Mouse (Mus musculus) layer of hippocampus, postnatal 36 days (tissue): ENCODE data around the gene Greb1. TPM values are rescaled to one million over a fixed set of nuclear protein-coding genes. Genes with fewer than 3 reads are reported as not detected.

Experiments used
- DNase-seq, 2 experiments: peaks; one replicate each; pipeline ENCODE4 v3.0.0; 2022
- total RNA-seq, 2 experiments: library from RNA; stranded (reverse); gene quantifications; 2 replicates each; pipeline ENCODE4 v1.2.3; 2021

Greb1 gene
- under 1 TPM; 0.61 to 0.72 TPM for total RNA-seq

DNA sequence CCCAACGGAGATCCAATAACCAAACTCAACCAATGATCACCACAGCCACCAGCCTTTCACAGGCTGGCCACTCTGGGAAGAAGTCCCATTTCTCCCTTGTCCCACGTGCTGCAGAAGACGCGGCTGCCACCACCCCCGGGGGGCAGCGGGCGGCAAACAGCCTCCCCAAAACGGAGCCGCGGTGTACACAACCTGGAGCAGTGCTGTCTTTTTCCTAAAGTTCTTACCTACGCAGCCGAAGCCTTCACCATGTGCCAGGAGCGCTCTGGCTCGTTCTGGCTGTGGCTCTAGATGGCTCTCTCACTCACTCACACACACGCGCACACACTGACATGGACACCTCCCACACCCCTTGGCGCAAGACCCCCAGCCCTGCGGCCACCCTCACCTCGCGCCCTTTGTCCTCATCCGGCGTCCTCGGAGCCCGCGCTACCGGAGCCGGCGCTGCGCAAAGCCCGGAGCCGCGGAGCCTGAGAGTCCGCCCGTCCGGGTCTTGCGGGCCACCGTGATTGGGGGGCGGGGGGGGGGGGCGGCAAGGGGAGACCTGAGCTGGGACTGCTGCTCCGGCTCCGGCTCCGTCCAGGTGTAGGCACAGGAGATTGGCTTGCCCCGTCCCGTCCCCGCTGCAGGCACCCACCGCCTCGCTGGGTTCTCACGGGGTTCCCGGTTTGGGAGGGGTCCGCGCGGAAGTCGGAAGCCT is at the start of gene Greb1:
TSS of gene Greb1 (minus strand) at position 628 of the 700 bp plus-strand sequence.
- no peak for DNase-seq

DNA sequence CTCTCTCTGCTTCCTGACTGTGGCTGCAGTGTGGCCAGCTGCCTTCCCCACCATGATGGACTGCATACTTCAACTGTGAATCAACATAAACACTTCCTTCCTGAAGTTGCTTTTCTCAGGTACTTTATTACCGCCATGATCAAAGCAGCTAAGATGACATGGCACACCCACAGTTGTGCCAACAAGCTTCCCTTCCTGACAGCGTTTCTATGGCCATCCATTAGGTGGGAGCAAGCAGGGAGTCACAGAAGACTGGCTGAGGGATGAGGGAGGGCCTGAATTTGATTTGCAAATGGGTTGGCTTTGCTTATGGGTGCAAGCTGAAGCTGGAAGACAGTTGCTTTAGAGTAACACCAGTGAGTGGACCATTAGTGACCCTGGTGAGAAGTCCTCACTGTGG is 49.1 kb upstream of the Greb1 start:
- no peak for DNase-seq

DNA sequence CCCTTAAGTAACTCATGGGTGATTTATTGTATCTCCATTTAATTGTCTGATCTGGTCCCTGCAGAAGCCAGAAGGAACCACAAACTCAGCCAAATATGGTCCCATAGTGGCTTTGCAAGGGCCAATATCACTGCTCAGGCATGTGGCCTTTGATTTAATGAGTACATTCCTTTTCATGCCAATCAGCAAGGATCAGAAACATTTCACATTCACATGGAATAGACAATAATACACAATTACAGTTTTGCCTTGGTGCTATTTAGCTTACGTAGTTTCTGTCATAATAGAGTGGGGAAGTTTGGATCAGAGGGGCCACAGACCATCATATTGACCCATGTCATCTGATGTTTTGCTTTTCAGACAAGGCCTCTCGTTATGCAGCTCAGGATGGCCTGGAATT is 47.8 kb upstream of the Greb1 start:
- no peak for DNase-seq

- no peak for DNase-seq
Measured at GRCm38 (mm10) chr12:16847204-16847792, 46.6 kb upstream of the Greb1 start.

- DNase-seq: no peak
Measured at GRCm38 (mm10) chr12:16844623-16845592, 44.2 kb upstream of the Greb1 start.

DNA sequence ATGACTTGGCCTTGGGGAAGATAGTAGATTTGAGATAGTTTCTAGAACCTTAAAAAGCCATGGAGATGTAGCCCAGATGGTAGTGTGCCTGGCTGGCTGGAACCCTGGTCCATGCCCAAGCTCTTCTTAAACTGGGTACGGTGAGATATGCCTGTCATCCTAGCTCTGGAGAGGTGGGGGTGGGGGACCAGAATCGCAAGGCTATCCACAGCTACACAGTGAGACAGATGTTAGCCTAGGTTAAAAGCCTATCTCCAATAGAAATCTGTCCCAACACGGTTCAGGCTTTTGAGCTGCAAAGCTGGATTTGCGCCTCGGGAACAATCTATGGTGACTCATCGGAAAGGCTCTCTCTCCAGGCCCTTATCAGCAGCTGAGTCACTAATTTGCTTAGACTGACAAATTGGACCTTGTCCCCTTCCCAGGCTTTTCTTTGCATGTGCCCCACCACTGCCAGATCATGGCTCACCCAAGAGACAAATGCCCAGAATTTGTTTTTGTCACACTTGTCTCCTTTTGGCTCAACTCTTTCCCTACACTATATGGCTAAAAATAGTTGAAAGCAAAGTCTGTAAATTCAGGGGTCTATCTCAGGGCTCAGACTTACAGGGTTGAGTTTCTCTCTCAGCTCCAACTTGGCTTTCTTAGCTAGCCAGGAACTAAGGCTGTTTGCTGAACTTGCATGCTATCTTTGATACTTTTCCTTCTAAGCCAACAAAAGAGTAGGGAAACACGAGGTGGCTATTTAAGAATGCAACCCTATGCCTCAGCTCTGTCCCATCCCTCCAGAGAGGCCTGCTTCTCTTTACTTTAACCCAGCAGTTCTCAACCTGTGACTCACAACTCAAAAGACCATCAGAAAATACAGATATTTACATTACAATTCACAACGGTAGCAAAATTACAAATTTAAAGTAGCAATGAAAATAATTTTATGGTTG is 40.4 kb upstream of the Greb1 start:
- DNase-seq: no peak

GRCm38 (mm10) chr12:16837766-16838165 is 37.1 kb upstream of the Greb1 start:
- no peak for DNase-seq

- DNase-seq: peak; percentile 59 to 65
Measured at GRCm38 (mm10) chr12:16836188-16836587, 35.5 kb upstream of the Greb1 start.

- DNase-seq: no peak
Measured at GRCm38 (mm10) chr12:16834701-16835100, 34.0 kb upstream of the Greb1 start.

DNA sequence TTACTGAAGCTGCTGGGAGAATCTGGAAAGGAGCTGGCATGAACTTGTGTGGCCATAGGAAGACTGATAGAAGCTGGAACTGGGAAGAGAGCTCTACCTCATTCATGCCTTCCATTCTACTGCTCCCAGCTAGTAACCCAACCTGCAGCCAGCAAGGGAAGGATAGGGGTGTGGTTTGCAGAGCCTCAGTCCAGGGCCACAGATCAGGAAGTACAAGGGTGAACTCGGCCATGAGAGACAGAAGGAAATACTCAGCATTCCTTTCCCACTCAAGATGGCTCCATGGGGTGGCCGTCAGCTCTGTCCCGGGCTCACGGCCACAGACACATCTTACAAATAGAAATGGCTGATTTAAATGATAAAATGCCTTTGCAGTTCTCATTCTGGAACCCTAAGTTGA is 30.4 kb upstream of the Greb1 start:
- DNase-seq: no peak

DNA sequence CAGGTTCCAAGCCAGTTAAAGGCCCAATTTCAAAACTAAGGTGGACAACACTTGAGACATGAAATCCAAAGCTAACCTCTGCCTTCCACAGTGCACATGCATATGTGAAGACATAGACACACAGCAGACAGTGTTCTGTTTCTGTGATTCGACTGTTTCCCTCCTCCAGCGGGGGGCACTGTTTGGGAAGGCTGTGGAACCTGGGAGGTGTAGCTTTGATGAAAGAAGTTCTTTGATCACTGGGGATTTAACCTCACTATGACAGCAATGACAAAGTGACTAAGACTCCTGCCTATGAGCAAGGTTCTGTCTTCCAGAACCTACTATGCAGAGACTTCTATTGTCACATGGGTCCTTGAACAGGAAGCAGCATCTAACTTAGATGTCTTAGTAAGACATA is 29.1 kb upstream of the Greb1 start:
- no peak for DNase-seq

DNA sequence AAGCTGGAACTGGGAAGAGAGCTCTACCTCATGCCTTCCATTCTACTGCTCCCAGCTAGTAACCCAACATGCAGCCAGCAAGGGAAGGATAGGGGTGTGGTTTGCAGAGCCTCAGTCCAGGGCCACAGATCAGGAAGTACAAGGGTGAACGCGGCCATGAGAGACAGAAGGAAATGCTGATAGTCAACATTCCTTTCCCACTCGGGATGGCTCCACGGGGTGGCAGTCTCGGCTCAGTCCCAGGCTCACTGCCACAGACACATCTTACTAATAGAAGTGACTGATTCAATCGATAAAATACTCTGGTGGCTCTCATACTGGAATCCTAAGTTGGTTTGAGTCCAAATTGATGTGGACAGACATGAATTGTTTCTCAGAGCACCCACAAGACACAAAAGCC is 27.8 kb upstream of the Greb1 start:
- peak in 1 of 2 experiments; percentile 61 for DNase-seq

GRCm38 (mm10) chr12:16823701-16824100 is 23.0 kb upstream of the Greb1 start:
- DNase-seq: no peak

- no peak for DNase-seq
Measured at GRCm38 (mm10) chr12:16822181-16822734, 21.6 kb upstream of the Greb1 start.

DNA sequence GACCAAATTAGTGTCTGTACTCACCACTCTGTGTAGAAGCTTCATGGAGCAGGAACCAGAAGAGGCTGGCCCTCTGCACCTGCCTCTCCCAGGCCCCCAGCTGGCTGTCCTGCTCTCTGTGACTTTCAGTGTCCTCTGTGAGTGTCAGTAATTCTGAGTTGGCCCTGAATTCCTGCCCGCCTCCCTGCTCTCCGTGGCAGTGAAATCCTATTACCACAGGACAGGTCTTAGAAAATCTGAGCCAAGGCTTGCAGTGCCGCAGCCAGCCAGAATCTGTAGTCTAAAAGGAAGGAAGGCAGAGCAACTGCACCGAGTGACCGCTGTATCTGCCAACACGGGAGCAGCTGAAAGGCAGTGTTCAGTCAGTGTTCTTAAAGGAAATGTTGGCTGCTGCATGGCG is 20.1 kb upstream of the Greb1 start:
- DNase-seq: no peak

DNA sequence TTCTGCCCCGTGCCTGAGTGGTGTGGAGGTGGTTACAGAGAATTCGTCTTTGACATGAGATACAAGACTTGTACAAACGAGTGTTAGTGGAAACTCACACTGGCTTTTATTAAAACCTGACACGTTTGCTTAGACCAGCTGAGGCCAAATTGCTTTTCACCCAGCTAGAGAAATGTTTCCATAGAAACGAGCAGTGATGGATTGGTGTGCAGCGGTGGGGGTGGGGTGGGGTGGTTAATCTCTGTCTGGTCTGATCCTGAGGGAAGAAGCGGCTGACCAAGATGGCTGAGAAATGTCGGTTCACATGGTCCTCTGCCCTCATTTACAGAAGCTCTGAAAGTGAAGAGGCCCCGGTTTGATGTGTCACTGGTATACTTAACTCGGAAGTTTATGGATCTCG is 17.8 kb upstream of the Greb1 start:
- DNase-seq: no peak

- DNase-seq: no peak
Measured at GRCm38 (mm10) chr12:16817147-16817546, 16.5 kb upstream of the Greb1 start.

- DNase-seq: no peak
Measured at GRCm38 (mm10) chr12:16811477-16811876, 10.8 kb upstream of the Greb1 start.

GRCm38 (mm10) chr12:16810525-16811431 is 10.1 kb upstream of the Greb1 start, which contains the start of gene E2f6:
Gene E2f6 (plus strand): TSS chr12:16810963.
- DNase-seq: peak; percentile 82 to 86

- DNase-seq: peak in 1 of 2 experiments; percentile 37
Measured at GRCm38 (mm10) chr12:16808045-16808444, 7.4 kb upstream of the Greb1 start.
